Mouse (Mus musculus): ENCODE data around the gene Rps6.
"Not testable (repeated sequence)": the region's sequence is repeated elsewhere in the genome, so short reads cannot be mapped to it uniquely, and the experiment has no call there.

Gene Rps6

DNA sequence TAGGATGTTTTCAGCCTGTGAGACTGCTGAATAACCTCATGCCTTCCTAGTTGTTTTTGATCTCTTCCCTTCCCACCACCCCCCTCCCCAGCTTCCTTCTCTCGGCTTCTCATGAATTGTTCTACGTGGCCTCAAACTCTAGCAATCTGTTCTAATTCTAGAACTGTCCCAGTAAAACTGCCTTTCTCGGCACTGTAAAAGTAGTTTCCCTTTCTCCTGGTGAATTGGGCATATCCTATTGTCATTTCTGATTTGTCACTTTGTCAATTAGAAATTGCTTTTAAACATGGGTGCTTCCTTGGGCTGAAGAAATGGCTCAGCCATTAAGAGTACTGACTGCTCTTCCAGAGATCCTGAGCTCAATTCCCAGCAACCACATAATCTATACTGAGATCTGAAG is 5.2 kb downstream of the Rps6 start:
- DNase-seq (ENCODE audit: low read depth, low spot score) = no peak

DNA sequence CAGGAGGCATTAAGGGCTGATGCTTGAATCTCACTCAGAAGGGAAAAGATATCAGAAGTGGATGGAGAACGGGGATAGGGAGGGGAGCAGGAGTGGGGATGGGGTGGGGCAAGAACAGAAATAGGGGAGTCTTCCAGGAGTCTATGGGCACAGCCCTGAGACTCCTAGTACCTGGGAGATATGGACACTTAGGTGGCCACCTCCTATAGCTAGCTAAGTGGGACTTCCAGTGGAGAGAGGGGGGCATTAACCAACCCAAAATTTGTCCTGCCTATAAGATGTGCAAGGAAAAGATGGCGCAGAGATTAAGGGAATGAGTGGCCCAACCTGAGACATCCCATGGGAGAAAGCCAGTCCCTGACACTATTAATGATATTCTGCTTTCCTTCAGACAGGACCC is 5.9 kb downstream of the Rps6 start:
- no peak for DNase-seq (ENCODE audit: low read depth, low spot score)

DNA sequence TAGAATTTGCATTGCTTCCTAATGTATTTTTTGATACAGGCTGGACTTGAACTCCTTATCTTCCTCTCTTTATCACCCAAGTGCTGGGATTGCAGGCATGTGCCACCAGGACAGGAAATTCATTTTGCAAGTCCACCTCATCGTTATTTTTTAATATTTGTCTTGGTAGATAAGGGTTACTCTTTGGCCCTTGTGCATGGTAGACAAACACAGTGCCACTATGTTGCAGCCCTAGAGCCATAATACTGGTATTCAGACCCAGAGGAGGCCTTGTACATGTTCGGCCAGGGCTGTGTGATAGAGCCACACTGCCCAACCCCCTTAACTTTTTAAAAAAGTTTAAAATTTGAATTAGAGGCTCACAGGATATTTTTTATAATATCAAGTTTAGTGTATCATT is 10.0 kb downstream of the Rps6 start:
- DNase-seq (ENCODE audit: low read depth, low spot score) = no peak

DNA sequence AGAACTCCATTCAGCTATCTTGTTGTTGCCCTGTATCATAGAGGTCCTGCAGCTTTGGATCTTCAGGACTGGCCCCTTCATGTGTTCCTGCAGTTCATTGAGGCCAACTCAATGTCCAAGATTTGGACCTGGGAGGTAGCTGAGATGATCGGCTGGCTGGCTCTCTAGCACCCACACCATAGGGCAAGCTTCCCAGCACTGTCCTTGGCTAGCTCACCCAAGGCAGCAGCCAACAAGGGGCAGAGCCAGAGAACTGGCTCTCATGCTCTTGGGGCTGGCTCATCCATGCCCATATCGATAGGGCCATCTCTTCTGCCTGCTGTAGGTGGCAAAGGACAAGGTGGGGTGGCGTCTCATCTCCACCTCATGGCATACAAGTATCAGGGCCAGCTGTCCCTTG is 11.8 kb downstream of the Rps6 start:
- DNase-seq (ENCODE audit: low read depth, low spot score) = peak; percentile 35

GRCm38 (mm10) chr4:86841141-86841540 is 16.1 kb downstream of the Rps6 start:
- DNase-seq (ENCODE audit: low read depth, low spot score) = not testable (repeated sequence)

DNA sequence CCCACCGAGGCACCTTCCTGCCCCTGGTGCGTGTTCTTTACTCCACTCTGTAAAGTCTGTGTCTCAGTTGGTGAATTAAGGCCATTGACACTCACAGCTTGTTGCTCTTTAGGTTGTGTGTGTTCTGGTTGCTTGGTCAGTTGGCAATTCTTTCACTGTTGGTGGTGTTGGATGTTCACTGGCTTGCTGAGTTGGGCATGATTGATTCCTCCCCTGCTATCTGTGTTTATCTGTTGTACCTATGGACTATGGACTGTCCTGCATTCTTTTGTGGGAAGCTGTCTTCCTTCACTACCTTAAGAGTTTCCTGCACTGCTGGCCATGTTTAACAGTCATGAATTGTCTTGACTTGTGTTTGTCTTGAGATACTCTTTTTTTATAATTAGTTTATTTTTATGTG is 25.3 kb downstream of the Rps6 start:
- no peak for DNase-seq (ENCODE audit: low read depth, low spot score)

- peak; percentile 14 for DNase-seq (ENCODE audit: low read depth, low spot score)
Observed at GRCm38 (mm10) chr4:86825143-86825542, 32.1 kb downstream of the Rps6 start.

- peak; percentile 71 for DNase-seq (ENCODE audit: low read depth, low spot score)
Observed at GRCm38 (mm10) chr4:86823169-86823568, 34.0 kb downstream of the Rps6 start.

GRCm38 (mm10) chr4:86814850-86815249 is 42.4 kb downstream of the Rps6 start:
- no peak for DNase-seq (ENCODE audit: low read depth, low spot score)

DNA sequence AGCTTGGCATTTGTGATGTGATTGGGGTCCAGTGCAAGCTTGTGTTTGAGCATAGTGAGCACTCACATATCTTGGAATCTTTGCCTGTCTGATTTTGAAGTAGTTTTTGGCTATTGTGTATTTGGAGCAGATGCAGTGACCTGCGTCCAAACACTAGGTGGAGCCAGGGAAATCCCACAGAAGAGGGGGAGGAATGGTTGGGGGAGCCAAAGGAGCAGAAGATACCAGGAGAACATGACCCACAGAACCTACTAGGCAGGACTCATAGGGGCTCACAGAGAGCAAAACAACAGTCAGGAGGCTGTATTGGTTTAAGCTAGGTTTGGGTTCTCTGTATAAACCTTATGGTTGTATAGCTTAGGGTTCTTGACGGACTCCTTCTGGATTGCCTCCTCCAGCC is 46.6 kb downstream of the Rps6 start:
- peak; percentile 51 for DNase-seq (ENCODE audit: low read depth, low spot score)
